Mouse (Mus musculus) CH12.LX (cell line): ENCODE data around the gene Kat14.

Source experiments
- CHD1 ChIP-seq: IDR thresholded peaks from 2 replicates; pipeline ENCODE4 v1.6.1; 2012; ENCODE audit warnings: low read depth, low read length, improper control_type of control experiment, inconsistent platforms
- CTCF ChIP-seq, 2 experiments: IDR thresholded peaks in 1 of 2; conservative IDR thresholded peaks in 1 of 2; 2 replicates each; pipeline ENCODE4 v1.5.1; 2011 to 2012; ENCODE audit warnings: low read depth in 2 of 2, low read length in 2 of 2, improper control_type of control experiment in 1 of 2, inconsistent platforms in 1 of 2, mild to moderate bottlenecking in 1 of 2, moderate library complexity in 1 of 2
- GABPA ChIP-seq: IDR thresholded peaks from 2 replicates; pipeline ENCODE4 v1.6.1; 2012; ENCODE audit warnings: low read depth, low read length, improper control_type of control experiment, inconsistent platforms; ENCODE audit not compliant: insufficient replicate concordance
- JUND ChIP-seq: conservative IDR thresholded peaks from 2 replicates; pipeline ENCODE4 v1.6.1; 2011; ENCODE audit warnings: low read depth, low read length, improper control_type of control experiment
- MAZ ChIP-seq: IDR thresholded peaks from 2 replicates; pipeline ENCODE4 v1.6.1; 2012; ENCODE audit warnings: low read depth, mild to moderate bottlenecking, inconsistent platforms, low read length, improper control_type of control experiment, moderate library complexity
- MEF2A ChIP-seq: IDR thresholded peaks from 2 replicates; pipeline ENCODE4 v1.6.1; 2014; ENCODE audit warnings: low read depth, mild to moderate bottlenecking, inconsistent platforms, low read length, improper control_type of control experiment, borderline replicate concordance
- NELFE ChIP-seq: IDR thresholded peaks from 2 replicates; pipeline ENCODE4 v1.6.1; 2011; ENCODE audit warnings: low read depth, low read length, improper control_type of control experiment
- POLR2A ChIP-seq: IDR thresholded peaks from 2 replicates; pipeline ENCODE4 v1.6.1; 2011; ENCODE audit warnings: low read depth, mild to moderate bottlenecking, improper control_type of control experiment, low read length
- SIN3A ChIP-seq: IDR thresholded peaks from 2 replicates; pipeline ENCODE4 v1.6.1; 2012; ENCODE audit warnings: low read length, improper control_type of control experiment, inconsistent platforms
- TCF12 ChIP-seq: IDR thresholded peaks from 2 replicates; pipeline ENCODE4 v1.6.1; 2014; ENCODE audit warnings: low read depth, mild to moderate bottlenecking, inconsistent platforms, low read length, improper control_type of control experiment

DNA sequence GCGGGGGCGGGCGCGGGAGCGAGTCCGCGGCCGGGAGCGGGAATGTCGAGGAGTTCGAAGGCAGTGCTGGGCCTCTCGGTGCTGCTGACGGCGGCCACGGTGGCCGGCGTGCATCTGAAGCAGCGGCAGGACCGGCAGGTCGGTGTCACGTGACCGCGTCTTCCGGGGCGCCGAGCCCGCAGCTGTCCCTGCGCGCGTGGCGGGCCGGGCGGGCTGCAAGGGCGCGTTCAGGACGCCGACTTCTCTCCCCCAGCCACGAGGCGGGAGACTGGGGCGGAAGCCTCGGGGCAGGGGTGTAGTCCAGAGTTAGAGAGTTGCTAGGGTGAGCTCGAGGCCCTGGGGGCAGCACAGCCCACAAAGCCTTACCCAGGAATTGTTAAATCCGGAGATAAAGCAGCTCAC is 238 bp downstream of the Kat14 start:
- TF ChIP-seq CTCF (conservative IDR thresholded peaks at IDR 0.05 in 1 of 2, IDR thresholded peaks at IDR 0.05 in 1 of 2; ENCODE audit: low read depth in 2 of 2, low read length in 2 of 2) (no peak), SIN3A (0 out of 2 replicates have a peak, but pooled peaks have one; percentile 53), CHD1 (no peak), GABPA (no peak), NELFE (no peak), TCF12 (peak; percentile 8; the same call in 1 of the 2 replicates), MEF2A (0 out of 2 replicates have a peak, but pooled peaks have one; percentile 15), POLR2A (peak; percentile 53; the same call in 1 of the 2 replicates), JUND (no peak), MAZ (no peak)
